Mouse (Mus musculus) limb, embryonic 12.5 days (tissue): Measurements from ENCODE around the gene Casq2. TPM values are rescaled to one million over a fixed set of nuclear protein-coding genes. Genes with fewer than 3 reads are reported as not detected.

ENCODE experiments used
- ATAC-seq: fragments of 200-750 bp; cut with Nextera tagmentation; 2 replicates; pipeline ENCODE4 v1.8.0; 2017; ENCODE audit warnings: low read depth, moderate TSS enrichment; ENCODE audit not compliant: insufficient number of reproducible peaks, insufficient read depth, low FRiP score, low TSS enrichment
- H3K27ac ChIP-seq: fragments of 300-500 bp; sonication (generic); 2 replicates; pipeline ENCODE4 v1.5.1; 2016; ENCODE audit warnings: mild to moderate bottlenecking, moderate library complexity
- H3K27me3 ChIP-seq: fragments of 300-500 bp; sonication (generic); 2 replicates; pipeline ENCODE4 v1.6.1; 2016; ENCODE audit warnings: mild to moderate bottlenecking, moderate library complexity
- H3K36me3 ChIP-seq: fragments of 300-500 bp; sonication (generic); 2 replicates; pipeline ENCODE4 v1.6.1; 2016; ENCODE audit warnings: mild to moderate bottlenecking, moderate library complexity
- H3K4me1 ChIP-seq: fragments of 300-500 bp; sonication (generic); replicated peaks from 2 replicates; pipeline ENCODE4 v1.6.1; 2016
- H3K4me2 ChIP-seq: fragments of 300-500 bp; sonication (generic); 2 replicates; pipeline ENCODE4 v1.6.1; 2016; ENCODE audit warnings: mild to moderate bottlenecking, moderate library complexity
- H3K4me3 ChIP-seq: fragments of 300-500 bp; sonication (generic); replicated peaks from 2 replicates; pipeline ENCODE4 v1.5.1; 2016; ENCODE audit warnings: mild to moderate bottlenecking
- H3K9ac ChIP-seq: fragments of 300-500 bp; sonication (generic); replicated peaks from 2 replicates; pipeline ENCODE4 v1.6.1; 2016; ENCODE audit warnings: mild to moderate bottlenecking, moderate library complexity
- H3K9me3 ChIP-seq: fragments of 300-500 bp; sonication (generic); 2 replicates; pipeline ENCODE4 v1.6.1; 2016; ENCODE audit warnings: mild to moderate bottlenecking, moderate library complexity
- WGBS: fragments of 180-500 bp; shearing (Covaris S2); methylation state at CpG from one replicate; pipeline ENCODE4 v1.1.7; 2016; 5-methylcytosine and 5-hydroxymethylcytosine counted together
- polyA plus RNA-seq: library from polyadenylated mRNA; unstranded; fragments of >200 nt; fragmentation: Nextera tagmentation; extraction: Ambion mirVana; gene quantifications from 2 replicates; pipeline ENCODE4 v1.2.1, GENCODE M21; 2016

Casq2 gene
- polyA plus RNA-seq, 1 experiment from 2014 or later, result 15.6 TPM

DNA sequence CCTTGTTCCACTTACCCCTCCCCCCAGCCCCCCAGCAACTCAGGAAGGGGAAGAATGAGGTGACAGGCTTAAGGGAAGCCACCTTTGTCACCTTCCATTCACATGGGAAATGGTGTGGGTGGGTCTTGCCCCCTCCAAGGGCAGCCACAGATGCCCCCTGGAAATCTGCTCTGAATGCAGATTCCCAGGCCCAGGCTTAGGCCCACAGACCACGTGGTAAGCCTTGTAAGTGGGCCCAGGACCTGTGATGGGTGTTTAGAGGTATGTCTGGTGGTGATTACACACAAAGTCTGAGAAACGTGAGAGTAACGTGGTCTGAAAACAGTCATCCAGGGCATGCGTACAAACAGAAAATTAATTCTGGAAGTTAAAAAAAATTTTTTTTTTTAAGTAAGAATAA lies 78.7 kb downstream of the Casq2 start:
- H3K4me3 ChIP-seq, result no peak overlapping the region
- no peak overlapping the region for H3K4me2 ChIP-seq
- H3K9me3 ChIP-seq, result no peaks in the 10 kb centered on the region
- no peak overlapping the region for H3K27ac ChIP-seq
- no peaks in the 10 kb centered on the region for H3K27me3 ChIP-seq
- no peak for ATAC-seq
- H3K9ac ChIP-seq, result no peak overlapping the region
- 52% methylated on average over 4 of the region's 4 CpGs for WGBS
- peaks cover 28% of the 10 kb centered on the region for H3K4me1 ChIP-seq
- H3K36me3 ChIP-seq, result peaks cover 52% of the 10 kb centered on the region

DNA sequence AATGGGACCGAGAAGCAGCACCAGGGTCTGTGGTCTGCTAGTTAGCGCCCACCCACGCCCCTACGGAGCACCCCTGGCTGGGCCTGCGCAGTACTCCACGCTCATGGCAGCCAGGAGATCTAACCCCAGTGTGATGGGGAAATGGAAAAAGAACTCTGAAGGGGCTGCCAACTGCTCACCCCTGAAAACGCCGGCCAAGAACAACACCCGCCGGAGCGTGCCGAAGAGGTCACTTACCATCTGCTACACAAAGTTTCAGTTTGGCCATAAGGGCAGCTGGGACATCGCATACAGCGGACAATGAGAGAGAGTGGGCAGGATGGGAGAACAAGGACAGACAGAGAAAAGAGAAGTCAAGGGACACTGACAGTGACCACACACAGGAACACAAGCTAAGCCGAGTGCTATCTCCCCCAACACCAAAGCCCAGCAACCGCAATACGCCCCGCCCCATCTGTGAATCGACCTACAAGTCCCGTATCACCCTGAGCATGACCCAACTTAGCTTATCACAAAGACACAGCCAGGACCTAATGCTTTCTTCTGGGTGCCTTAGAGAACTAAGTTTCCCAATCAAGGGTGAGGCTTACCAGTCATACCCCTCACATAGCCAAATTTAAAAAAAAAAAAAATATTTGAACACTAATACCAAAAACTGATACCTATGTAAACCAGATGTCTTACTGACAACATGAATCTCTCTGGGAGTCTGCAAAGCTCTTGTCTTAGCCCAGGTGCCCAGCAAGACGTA lies 79.5 kb downstream of the Casq2 start:
- 0 out of 2 replicates have a peak overlapping the region, but pooled peaks have one; percentile 14 for H3K9ac ChIP-seq
- peaks cover 28% of the 10 kb centered on the region for H3K4me1 ChIP-seq
- H3K4me2 ChIP-seq, result no peak overlapping the region
- no peak for ATAC-seq
- H3K27me3 ChIP-seq, result no peaks in the 10 kb centered on the region
- H3K36me3 ChIP-seq, result peaks cover 45% of the 10 kb centered on the region
- H3K4me3 ChIP-seq, result no peak overlapping the region
- WGBS, result 84% methylated on average over 21 of the region's 21 CpGs
- H3K27ac ChIP-seq, result no peak overlapping the region
- no peaks in the 10 kb centered on the region for H3K9me3 ChIP-seq

DNA sequence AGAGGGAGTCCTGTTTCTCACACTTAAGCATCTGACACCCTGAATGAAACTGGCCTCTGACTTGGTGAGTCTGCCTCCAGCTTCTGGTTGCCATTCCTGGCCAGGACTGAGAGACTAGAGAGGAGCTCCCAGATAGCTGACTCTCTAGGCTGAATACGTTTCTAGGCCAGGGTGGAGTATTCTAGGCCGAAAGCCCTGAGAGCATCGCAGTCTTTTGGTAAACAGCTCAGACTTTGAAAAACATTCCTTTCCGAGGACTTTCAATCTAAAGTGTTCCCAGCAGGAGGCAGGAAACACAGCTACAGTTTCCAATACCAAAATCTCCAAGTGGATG lies 80.0 kb downstream of the Casq2 start:
- H3K9me3 ChIP-seq, result no peaks in the 10 kb centered on the region
- H3K36me3 ChIP-seq, result peaks cover 39% of the 10 kb centered on the region
- no peak overlapping the region for H3K9ac ChIP-seq
- peaks cover 28% of the 10 kb centered on the region for H3K4me1 ChIP-seq
- no peak overlapping the region for H3K4me3 ChIP-seq
- H3K4me2 ChIP-seq, result no peak overlapping the region
- H3K27me3 ChIP-seq, result no peaks in the 10 kb centered on the region
- H3K27ac ChIP-seq, result no peak overlapping the region
- ATAC-seq, result no peak
- 72% methylated on average over 4 of the region's 4 CpGs for WGBS

DNA sequence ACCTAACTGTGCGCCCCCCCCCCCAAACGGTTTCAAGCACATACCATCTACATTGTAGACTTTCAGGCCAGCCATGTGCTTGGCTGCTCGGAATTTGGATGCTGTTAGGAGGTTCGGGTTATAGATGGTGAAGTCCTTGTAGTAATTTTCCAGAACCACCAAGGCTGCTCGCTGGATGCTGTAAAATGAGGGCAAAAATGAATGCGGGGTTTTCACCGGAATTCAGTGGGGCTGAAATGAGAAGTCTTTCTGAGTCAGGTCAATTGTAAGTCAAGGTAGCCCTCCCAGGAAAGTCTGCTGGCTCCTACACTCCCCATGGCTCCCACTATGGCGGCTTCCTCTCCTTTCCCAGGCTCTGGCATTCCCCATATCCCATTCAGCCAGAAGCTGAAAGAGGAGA lies 80.6 kb downstream of the Casq2 start:
- H3K9me3 ChIP-seq, result no peaks in the 10 kb centered on the region
- no peak overlapping the region for H3K4me3 ChIP-seq
- H3K36me3 ChIP-seq, result peaks cover 34% of the 10 kb centered on the region
- no peak overlapping the region for H3K4me2 ChIP-seq
- H3K27me3 ChIP-seq, result no peaks in the 10 kb centered on the region
- H3K4me1 ChIP-seq, result peaks cover 28% of the 10 kb centered on the region
- 84% methylated on average over 8 of the region's 8 CpGs for WGBS
- H3K27ac ChIP-seq, result no peak overlapping the region
- no peak for ATAC-seq
- H3K9ac ChIP-seq, result no peak overlapping the region

DNA sequence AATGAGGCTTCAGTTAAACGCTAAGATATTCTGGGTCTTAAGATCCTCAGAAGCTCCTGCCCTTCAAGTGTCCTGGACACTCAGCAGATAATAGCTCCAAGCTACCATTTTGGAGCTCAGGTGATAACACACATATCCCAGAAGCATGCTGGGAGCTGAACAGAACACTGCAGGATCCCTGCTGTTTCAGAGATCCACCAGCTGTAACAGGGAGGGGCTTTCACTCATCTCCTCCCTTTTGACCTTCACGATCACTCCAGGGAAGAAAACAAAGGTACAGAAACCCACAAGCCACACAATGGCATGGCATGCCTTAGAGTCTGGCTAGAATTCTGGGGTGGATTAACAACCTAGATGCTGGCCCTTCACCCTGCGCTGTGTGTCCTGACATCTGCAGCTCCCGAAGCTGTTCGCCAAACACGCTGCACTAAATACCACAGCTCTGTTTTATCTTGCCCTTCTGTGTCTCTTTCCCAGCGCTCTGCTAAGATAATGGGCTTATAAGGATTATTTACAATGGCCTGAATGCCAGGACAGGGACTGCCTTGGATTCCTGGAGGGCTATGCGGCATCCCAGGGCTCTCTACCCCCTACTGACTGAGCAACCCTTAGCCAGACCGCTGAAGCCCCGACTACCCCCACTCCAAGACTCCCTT lies 81.5 kb downstream of the Casq2 start:
- ATAC-seq, result no peak
- Histone ChIP-seq H3K9ac (no peak overlapping the region), H3K36me3 (peaks cover 30% of the 10 kb centered on the region), H3K9me3 (no peaks in the 10 kb centered on the region), H3K4me2 (no peak overlapping the region), H3K4me3 (no peak overlapping the region), H3K27ac (0 out of 2 replicates have a peak overlapping the region, but pooled peaks have one; percentile 0), H3K4me1 (peaks cover 28% of the 10 kb centered on the region), H3K27me3 (no peaks in the 10 kb centered on the region)
- 14% methylated on average over 10 of the region's 10 CpGs for WGBS

DNA sequence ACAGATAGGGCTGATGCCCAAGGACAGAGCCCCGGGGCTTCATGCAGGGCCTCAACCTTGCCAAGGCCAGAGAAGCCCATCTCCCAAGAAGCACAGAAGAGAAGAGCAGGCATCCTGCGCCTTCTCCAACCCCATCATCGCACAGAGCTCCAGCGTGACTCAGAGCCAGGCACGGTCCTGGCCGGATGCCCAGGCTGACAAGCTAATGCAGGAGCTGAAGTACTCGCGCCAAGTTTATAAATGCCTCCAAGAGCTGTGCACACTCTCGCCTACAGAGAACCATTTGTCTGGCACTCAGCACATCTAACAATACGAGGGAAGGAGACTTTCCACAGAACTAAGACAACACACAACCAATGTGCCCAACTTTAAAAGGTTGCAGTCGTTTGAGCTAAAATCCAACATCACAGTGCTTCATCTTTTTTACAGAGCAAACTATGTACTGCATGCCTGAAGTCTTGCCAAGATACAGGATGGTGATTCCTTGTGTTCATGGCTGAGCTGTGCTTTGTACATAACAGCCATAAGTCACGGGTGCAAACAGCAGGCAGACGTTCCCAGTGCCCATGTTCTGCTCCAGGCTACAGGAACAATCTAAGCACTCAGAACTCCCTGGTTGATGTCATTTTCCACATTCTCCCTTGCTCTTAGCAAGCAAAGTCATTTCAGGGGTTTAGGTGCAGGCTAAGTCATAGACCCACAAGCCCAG lies 83.1 kb downstream of the Casq2 start:
- Histone ChIP-seq H3K27ac (peak overlapping the region; percentile 56; the same call in 1 of the 2 replicates), H3K27me3 (no peaks in the 10 kb centered on the region), H3K36me3 (peaks cover 13% of the 10 kb centered on the region), H3K4me3 (no peak overlapping the region), H3K9me3 (no peaks in the 10 kb centered on the region), H3K4me1 (peaks cover 34% of the 10 kb centered on the region), H3K9ac (no peak overlapping the region), H3K4me2 (no peak overlapping the region)
- ATAC-seq, result peak; percentile 52
- 71% methylated on average over 13 of the region's 13 CpGs for WGBS

DNA sequence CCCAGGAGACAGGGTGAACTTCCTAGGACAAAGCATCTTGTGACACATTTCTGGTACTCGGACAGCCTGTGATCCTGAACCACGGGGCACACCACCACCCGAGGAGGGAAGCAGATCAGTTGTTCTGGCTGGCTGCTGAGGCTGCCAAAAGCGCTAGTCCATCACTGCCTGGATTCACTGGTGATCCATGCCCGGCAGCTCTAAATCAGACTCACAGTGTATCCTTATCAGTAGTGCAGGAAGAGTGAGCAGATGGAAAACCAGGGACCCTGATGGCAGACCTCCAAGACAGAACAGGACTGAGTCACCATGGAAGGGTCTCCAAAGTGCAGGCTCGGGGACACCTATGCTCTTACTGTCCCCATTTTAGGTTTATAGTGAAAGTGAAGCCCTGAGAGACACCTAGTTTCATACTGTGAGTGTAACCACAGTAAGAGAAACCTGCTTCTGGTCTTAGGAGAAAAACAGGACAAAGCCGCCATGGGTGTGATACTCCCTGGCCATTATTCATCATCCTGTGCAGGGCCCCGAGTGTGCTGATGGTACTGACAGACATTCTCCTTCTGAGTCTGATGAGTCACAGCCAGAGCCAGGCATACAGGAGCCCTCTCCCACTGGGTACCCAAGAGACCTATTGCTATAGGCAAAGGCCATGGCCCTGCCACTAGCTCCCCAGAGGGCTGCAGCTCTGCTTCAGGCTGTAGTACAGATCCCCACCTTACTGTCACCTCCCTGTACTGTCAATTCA lies 88.1 kb downstream of the Casq2 start:
- no peak for ATAC-seq

DNA sequence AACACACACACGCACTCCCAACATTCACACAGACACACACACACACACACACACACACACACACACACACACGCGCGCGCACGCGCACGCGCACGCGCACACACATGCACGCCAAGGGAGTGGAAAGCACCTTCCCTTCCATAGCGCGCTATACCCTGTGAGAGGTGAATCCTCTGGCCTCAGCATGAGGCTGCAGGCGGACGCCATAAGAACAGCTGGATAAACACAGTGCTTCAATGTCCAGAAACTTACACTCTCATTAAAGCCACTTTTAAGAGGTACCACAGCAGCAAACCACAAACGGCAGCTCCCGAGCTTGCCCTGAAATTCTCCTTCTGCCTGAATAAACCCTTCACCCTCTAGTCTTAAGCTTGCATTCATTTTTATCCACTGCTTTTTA lies 89.5 kb downstream of the Casq2 start:
- H3K9me3 ChIP-seq, result no peaks in the 10 kb centered on the region
- peak overlapping the region; percentile 77 for H3K27ac ChIP-seq
- no peak overlapping the region for H3K4me2 ChIP-seq
- no peak overlapping the region for H3K4me3 ChIP-seq
- H3K4me1 ChIP-seq, result peaks cover 41% of the 10 kb centered on the region
- peak; percentile 68; the same call in 1 of the 2 replicates for ATAC-seq
- H3K9ac ChIP-seq, result no peak overlapping the region
- no peaks in the 10 kb centered on the region for H3K36me3 ChIP-seq
- H3K27me3 ChIP-seq, result no peaks in the 10 kb centered on the region
- WGBS, result 69% methylated on average over 14 of the region's 18 CpGs

More for the DNA sequence above, 88.1 kb downstream of the Casq2 start:
- no peak overlapping the region for H3K9ac ChIP-seq
- H3K27ac ChIP-seq, result no peak overlapping the region
- no peaks in the 10 kb centered on the region for H3K36me3 ChIP-seq
- no peaks in the 10 kb centered on the region for H3K9me3 ChIP-seq
- no peaks in the 10 kb centered on the region for H3K27me3 ChIP-seq
- H3K4me1 ChIP-seq, result peaks cover 38% of the 10 kb centered on the region
- H3K4me3 ChIP-seq, result no peak overlapping the region
- no peak overlapping the region for H3K4me2 ChIP-seq
- 79% methylated on average over 8 of the region's 8 CpGs for WGBS

DNA sequence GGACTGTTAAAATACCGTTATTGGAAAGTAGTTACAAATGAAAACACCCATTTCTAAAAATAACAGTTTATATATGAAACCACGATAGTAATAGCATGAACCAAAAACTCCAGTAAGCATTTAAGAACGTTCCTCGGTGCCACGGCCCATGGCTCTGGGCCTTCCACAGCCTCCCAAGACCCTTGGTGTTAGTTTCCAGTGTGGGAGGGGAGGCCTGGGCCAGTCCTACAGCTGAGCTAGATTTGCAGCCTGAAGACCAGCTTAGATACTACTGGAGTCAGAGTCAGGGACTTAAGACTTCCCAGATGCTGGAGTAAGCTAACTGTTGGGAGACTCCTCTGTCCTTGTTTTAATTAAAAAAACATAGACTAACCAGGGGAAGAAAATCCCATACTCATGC lies 89.9 kb downstream of the Casq2 start:
- WGBS, result 49% methylated on average over 5 of the region's 5 CpGs
- Histone ChIP-seq H3K36me3 (peaks cover 2% of the 10 kb centered on the region; the same call in 1 of the 2 replicates), H3K9ac (no peak overlapping the region), H3K4me1 (peaks cover 42% of the 10 kb centered on the region), H3K4me2 (no peak overlapping the region), H3K9me3 (no peaks in the 10 kb centered on the region), H3K27ac (peak overlapping the region; percentile 77), H3K4me3 (no peak overlapping the region), H3K27me3 (no peaks in the 10 kb centered on the region)
- ATAC-seq, result no peak

DNA sequence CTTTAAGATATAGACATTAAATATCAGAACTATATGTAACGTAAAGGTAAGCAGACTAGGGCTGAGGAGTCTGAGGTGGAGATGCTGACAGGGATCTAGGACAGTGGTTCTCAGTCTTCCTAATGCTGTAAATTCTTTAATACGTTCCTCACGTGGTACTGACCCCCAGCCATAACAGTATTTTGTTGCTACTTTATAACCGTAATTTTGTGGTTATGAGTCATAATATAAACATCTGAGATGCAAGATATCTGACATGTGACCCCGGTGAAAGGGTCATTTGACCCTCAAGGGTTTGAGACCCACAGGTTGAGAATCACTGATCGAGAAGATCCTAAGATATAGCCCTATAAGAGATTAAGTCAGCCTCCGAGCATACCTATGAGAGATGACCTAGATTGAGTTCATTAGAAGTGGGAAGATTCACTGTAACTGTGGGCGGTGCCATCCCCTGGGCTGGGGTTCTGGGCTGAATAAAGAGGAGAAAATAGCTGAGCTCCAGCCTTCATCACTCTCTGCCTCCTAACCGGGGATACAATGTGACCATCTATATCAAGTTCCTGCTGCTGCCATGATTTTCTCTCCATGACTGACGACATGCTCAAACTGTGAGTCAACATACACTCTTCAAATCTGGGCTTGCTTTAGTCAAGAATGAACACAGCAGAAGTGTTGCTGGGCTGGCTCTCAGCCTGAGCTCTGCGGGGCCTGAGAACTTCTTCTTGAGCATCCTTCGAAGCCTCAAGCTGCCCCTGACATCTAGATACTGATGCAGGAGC lies 91.8 kb downstream of the Casq2 start:
- Histone ChIP-seq H3K27ac (no peak overlapping the region), H3K4me3 (no peak overlapping the region), H3K27me3 (no peaks in the 10 kb centered on the region), H3K4me2 (no peak overlapping the region), H3K9me3 (no peaks in the 10 kb centered on the region), H3K4me1 (peaks cover 39% of the 10 kb centered on the region), H3K36me3 (peaks cover 17% of the 10 kb centered on the region), H3K9ac (no peak overlapping the region)
- 93% methylated on average over 12 of the region's 12 CpGs for WGBS
- ATAC-seq, result no peak
